Mouse (Mus musculus): ENCODE measurements around the gene Ddt.

DNA sequence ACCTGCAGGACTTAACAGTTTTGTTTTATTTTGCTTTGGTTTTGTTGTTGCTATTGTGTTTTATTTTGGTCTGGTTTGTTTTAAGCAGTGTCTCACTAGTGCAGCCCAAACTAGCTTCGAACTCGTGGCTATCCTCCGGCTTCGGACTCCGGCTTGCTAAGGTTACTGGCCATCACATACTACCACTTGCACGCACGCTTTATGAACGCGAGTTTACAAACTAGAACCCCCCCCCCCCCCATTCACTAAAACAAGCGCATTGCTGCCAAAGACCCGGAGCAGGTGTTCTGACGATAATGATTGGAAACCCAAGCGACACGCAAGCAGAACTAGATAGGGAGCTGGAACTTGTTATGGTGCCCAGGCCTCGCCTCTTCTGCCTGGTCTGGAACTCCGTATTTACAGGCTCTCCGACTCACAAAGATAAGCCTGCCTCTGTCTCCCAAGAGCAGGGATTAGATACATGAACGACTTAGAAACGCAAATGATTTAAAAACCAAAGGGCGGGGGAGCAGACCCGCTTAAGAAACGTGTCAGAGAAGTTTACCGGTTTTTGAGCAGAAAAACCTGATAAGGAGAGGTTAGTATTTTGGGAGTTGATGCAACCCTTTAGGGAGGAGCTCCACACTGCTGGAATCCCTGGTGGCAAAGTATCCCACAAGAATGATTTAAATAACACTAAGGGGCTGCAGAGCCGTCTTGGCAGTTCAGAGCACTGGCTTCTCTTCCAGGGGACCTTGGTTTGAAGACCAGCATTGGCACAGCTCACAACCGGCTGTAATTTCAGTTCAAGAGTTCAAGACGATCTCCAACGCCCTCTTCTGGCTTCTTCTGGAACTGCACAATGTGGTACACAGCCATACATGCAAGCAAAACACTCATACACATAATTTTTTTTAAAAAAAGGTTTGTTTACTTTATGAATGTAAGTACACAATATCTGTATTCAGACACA is 8.4 kb downstream of the Ddt start:
- TF ChIP-seq CTCF (IDR thresholded peaks at IDR 0.05; ENCODE audit: control insufficient read depth, insufficient read depth, insufficient replicate concordance, low read depth, low read length) (peak; percentile 40; the same call in 1 of the 2 replicates), POLR2A (IDR thresholded peaks at IDR 0.05; ENCODE audit: control insufficient read depth, low read depth, low read length) (no peak)
